Mouse (Mus musculus) forebrain, embryonic 10.5 days (tissue): Measurements from ENCODE around the gene Tbc1d9b. TPM values are rescaled to one million over a fixed set of nuclear protein-coding genes. Genes with fewer than 3 reads are reported as not detected.

ENCODE experiments used
- DNase-seq: peaks from one replicate; pipeline ENCODE4 v3.0.0-alpha.2; 2017; ENCODE audit warnings: low spot score; ENCODE audit errors: extremely low spot score
- H3K27ac ChIP-seq: fragments of 300-500 bp; sonication (generic); 2 replicates; pipeline ENCODE4 v1.5.1; 2016; ENCODE audit warnings: mild to moderate bottlenecking
- H3K27me3 ChIP-seq: fragments of 300-500 bp; sonication (generic); 2 replicates; pipeline ENCODE4 v1.6.1; 2016; ENCODE audit warnings: mild to moderate bottlenecking; ENCODE audit not compliant: poor library complexity, severe bottlenecking
- H3K36me3 ChIP-seq: fragments of 300-500 bp; sonication (generic); replicated peaks from 2 replicates; pipeline ENCODE4 v1.6.1; 2016; ENCODE audit warnings: mild to moderate bottlenecking, moderate library complexity
- H3K4me1 ChIP-seq: fragments of 300-500 bp; sonication (generic); 2 replicates; pipeline ENCODE4 v1.6.1; 2016
- H3K4me3 ChIP-seq: fragments of 300-500 bp; sonication (generic); 2 replicates; pipeline ENCODE4 v1.5.1; 2016; ENCODE audit warnings: mild to moderate bottlenecking, moderate library complexity
- H3K9me3 ChIP-seq: fragments of 300-500 bp; sonication (generic); 2 replicates; pipeline ENCODE4 v1.6.1; 2016; ENCODE audit warnings: mild to moderate bottlenecking, moderate library complexity
- WGBS: fragments of 180-500 bp; shearing (Covaris S2); methylation state at CpG from one replicate; pipeline ENCODE4 v1.1.7; 2016; 5-methylcytosine and 5-hydroxymethylcytosine counted together
- polyA plus RNA-seq: library from polyadenylated mRNA; unstranded; fragments of >200 nt; fragmentation: Nextera tagmentation; extraction: Ambion mirVana; gene quantifications from 2 replicates; pipeline ENCODE4 v1.2.1, GENCODE M21; 2016

Gene Tbc1d9b
- polyA plus RNA-seq, 1 experiment from 2014 or later: 32.5 TPM

GRCm38 (mm10) chr11:50192278-50192677 lies 61.1 kb downstream of the Tbc1d9b start:
- Histone ChIP-seq H3K4me3 (no peak overlapping the region), H3K4me1 (no peaks in the 10 kb centered on the region), H3K27ac (no peak overlapping the region), H3K9me3 (no peaks in the 10 kb centered on the region), H3K36me3 (peaks cover 34% of the 10 kb centered on the region), H3K27me3 (no peaks in the 10 kb centered on the region)
- WGBS: 97% methylated on average over 3 of the region's 3 CpGs
- no peak for DNase-seq

- Histone ChIP-seq H3K4me3 (no peak overlapping the region), H3K4me1 (no peaks in the 10 kb centered on the region), H3K27ac (no peak overlapping the region), H3K9me3 (no peaks in the 10 kb centered on the region), H3K36me3 (peaks cover 41% of the 10 kb centered on the region), H3K27me3 (no peaks in the 10 kb centered on the region)
- WGBS: 83% methylated on average over 7 of the region's 7 CpGs
- DNase-seq: no peak
Observed at GRCm38 (mm10) chr11:50194070-50194469, 62.9 kb downstream of the Tbc1d9b start.

- H3K36me3 ChIP-seq: peaks cover 48% of the 10 kb centered on the region
- 87% methylated on average over 4 of the region's 4 CpGs for WGBS
- no peak for DNase-seq
Observed at GRCm38 (mm10) chr11:50194793-50195192, 63.6 kb downstream of the Tbc1d9b start.

DNA sequence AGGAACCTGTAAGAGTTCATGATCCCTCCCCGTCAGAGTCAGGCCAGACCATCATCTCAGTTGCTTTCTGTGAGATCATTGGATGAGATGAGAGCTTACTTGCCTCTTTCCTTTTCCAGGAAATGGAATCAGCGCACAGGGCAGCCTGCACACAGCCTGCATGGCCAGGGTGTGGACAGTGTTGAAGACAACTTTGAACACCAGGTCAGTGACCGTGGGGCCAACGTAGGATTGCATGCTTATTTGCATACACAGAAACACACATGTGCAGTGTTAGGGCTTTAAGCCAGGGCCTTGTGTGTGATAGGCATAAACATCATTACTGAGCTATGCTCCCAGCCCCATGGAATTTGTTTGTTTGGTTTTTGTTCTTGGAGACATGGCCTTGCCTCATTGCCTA lies 66.3 kb downstream of the Tbc1d9b start:
- Histone ChIP-seq H3K4me1 (no peaks in the 10 kb centered on the region), H3K36me3 (peaks cover 75% of the 10 kb centered on the region)
- WGBS: 93% methylated on average over 4 of the region's 4 CpGs

More at GRCm38 (mm10) chr11:50194793-50195192, 63.6 kb downstream of the Tbc1d9b start:
- Histone ChIP-seq H3K9me3 (no peaks in the 10 kb centered on the region), H3K4me1 (no peaks in the 10 kb centered on the region), H3K4me3 (no peak overlapping the region), H3K27ac (no peak overlapping the region), H3K27me3 (no peaks in the 10 kb centered on the region)

GRCm38 (mm10) chr11:50198219-50198846 lies 67.1 kb downstream of the Tbc1d9b start:
- 71% methylated on average over 5 of the region's 5 CpGs for WGBS
- Histone ChIP-seq H3K4me1 (no peaks in the 10 kb centered on the region), H3K27ac (no peak overlapping the region), H3K27me3 (no peaks in the 10 kb centered on the region), H3K36me3 (peaks cover 83% of the 10 kb centered on the region), H3K9me3 (no peaks in the 10 kb centered on the region), H3K4me3 (no peak overlapping the region)
- no peak for DNase-seq

More for the DNA sequence above, 66.3 kb downstream of the Tbc1d9b start:
- H3K9me3 ChIP-seq: no peaks in the 10 kb centered on the region
- H3K27ac ChIP-seq: no peak overlapping the region
- no peak for DNase-seq
- H3K27me3 ChIP-seq: no peaks in the 10 kb centered on the region
- H3K4me3 ChIP-seq: no peak overlapping the region

DNA sequence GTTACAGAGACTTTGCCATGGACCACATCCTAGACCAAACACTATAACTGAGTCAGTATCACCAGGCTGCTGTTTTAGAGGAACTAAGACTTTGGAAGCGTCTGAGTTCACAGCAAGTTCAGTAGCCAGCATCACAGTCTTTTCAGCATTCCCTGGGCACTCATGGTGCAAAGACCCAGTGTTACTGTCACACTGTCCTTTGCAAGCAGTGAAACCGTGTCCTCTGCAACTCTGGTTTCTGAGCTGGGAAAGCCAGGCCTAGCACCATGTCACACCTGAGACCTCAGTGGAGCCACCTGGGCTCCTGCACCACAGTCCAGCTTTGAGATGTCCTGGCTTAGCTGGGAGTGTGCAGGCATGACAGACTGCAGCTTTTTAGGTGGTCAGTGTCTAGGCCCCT lies 67.7 kb downstream of the Tbc1d9b start:
- Histone ChIP-seq H3K9me3 (no peaks in the 10 kb centered on the region), H3K36me3 (peaks cover 88% of the 10 kb centered on the region), H3K4me3 (no peak overlapping the region), H3K27ac (no peak overlapping the region), H3K27me3 (no peaks in the 10 kb centered on the region), H3K4me1 (no peaks in the 10 kb centered on the region)
- no peak for DNase-seq
- WGBS: 95% methylated on average over 2 of the region's 2 CpGs

DNA sequence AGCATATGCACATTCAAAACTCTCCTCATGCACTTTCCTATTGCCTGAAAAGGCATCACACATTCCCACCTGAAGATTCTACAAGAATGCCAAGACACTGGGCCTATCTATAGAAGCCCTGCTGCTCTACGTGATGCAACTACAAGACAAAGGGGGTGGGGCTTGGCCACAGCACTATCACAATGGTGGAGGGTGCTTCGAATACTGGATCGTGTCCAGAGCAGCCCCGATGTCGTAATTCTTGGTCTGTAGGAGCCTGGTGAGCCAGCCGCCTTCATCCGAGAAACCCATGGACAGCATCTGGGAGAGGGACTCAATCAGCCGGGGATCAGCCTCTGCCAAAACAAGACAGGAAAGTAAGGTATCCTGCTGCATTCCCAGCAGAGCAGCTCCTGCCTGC lies 69.4 kb downstream of the Tbc1d9b start:
- H3K36me3 ChIP-seq: peaks cover 97% of the 10 kb centered on the region
- 94% methylated on average over 8 of the region's 8 CpGs for WGBS

DNA sequence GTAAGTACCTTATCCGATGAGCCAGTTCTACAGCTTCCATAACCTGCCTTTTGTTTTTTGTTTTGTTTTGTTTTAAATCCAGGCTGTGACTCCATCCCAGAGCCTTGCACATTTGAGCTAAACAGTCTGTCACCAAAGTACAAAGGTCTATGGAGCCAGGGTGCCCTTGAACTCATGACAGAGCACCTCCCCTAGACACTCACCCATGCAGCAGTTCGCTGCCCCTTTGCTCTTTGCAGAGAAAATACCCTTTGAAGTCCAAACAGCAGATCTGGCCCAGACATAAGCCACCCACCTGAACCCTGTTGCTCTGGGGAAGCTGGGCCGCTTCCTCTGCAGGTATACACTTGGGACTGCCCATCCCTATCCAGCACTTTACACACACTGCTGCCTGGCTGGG lies 70.4 kb downstream of the Tbc1d9b start:
- H3K9me3 ChIP-seq: no peaks in the 10 kb centered on the region
- H3K4me1 ChIP-seq: no peaks in the 10 kb centered on the region
- no peak for DNase-seq
- H3K4me3 ChIP-seq: no peak overlapping the region
- H3K36me3 ChIP-seq: peaks cover 98% of the 10 kb centered on the region
- WGBS: 89% methylated on average over 3 of the region's 3 CpGs
- no peak overlapping the region for H3K27ac ChIP-seq
- no peaks in the 10 kb centered on the region for H3K27me3 ChIP-seq

More for the DNA sequence above, 69.4 kb downstream of the Tbc1d9b start:
- Histone ChIP-seq H3K9me3 (no peaks in the 10 kb centered on the region), H3K4me3 (no peak overlapping the region), H3K4me1 (no peaks in the 10 kb centered on the region), H3K27ac (no peak overlapping the region), H3K27me3 (no peaks in the 10 kb centered on the region)
- no peak for DNase-seq

- H3K27ac ChIP-seq: no peak overlapping the region
- 93% methylated on average over 9 of the region's 9 CpGs for WGBS
- no peaks in the 10 kb centered on the region for H3K4me1 ChIP-seq
- H3K9me3 ChIP-seq: no peaks in the 10 kb centered on the region
- H3K4me3 ChIP-seq: no peak overlapping the region
- DNase-seq: no peak
- H3K27me3 ChIP-seq: no peaks in the 10 kb centered on the region
- H3K36me3 ChIP-seq: peaks cover 95% of the 10 kb centered on the region
Observed at GRCm38 (mm10) chr11:50203302-50203827, 72.2 kb downstream of the Tbc1d9b start.

DNA sequence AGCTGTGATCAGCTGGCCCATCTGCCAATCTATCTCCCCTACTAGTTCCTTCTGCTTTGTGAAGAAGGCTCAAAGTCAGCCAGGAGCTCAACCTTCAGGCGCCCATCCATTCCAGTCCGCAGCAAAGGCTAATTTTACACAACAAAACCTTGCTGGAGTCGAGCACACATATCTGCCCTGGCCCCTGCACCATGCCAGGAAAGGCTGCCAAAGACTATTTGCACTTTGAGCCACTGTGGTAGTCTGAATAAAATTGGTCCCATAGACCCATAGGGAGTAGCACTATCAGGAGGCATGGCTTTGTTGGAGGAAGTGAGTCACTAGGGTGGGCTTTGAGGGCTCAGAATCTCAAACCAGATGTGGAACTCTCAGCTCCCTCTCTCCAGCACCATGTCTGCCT lies 74.2 kb downstream of the Tbc1d9b start:
- H3K4me1 ChIP-seq: peaks cover 12% of the 10 kb centered on the region; the same call in 1 of the 2 replicates
- no peaks in the 10 kb centered on the region for H3K9me3 ChIP-seq
- 93% methylated on average over 3 of the region's 3 CpGs for WGBS
- no peak for DNase-seq
- no peak overlapping the region for H3K27ac ChIP-seq
- H3K27me3 ChIP-seq: no peaks in the 10 kb centered on the region
- H3K36me3 ChIP-seq: peaks cover 81% of the 10 kb centered on the region
- H3K4me3 ChIP-seq: no peak overlapping the region

DNA sequence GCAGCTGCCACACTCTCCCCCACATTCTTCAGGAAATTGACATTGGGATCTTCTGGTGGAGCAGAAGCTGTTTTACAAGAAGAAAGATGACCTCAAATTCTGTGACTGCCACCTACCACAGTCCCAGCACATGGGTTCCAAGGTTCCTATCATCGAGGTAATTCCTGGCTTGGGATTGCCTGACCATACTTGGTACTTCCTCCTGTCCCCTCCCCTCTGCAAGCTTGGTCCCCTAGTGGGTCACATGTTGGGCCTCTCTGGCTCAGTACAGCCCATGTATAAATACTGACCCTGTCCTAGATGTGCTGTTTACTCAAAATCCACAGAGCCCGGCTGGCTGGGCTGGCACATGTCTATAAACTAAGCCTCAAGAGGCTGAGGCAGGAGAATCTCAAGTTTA lies 74.8 kb downstream of the Tbc1d9b start:
- H3K36me3 ChIP-seq: peaks cover 75% of the 10 kb centered on the region
- no peaks in the 10 kb centered on the region for H3K9me3 ChIP-seq
- H3K27ac ChIP-seq: no peak overlapping the region
- H3K4me1 ChIP-seq: peaks cover 16% of the 10 kb centered on the region
- H3K27me3 ChIP-seq: no peaks in the 10 kb centered on the region
- 96% methylated on average over 2 of the region's 2 CpGs for WGBS
- no peak for DNase-seq
- H3K4me3 ChIP-seq: no peak overlapping the region

DNA sequence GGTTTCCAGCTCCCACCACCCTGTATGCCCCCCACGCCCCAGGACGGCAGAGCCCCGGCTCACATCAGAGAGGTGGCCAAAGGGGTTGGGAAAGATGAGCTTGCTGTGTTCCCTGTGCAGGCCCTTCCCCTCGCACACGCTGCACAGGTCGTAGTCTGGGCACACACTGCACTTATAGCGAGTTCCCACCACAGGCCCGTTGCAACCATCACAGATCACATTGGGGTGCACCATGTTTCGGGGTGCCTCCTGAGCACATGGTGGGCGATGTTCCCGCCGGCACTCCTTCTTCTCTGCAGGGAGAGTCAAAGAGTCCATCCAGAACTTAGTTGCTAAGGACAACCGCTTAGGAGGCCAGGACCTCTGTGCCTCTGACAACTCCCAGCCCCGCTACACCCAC lies 76.1 kb downstream of the Tbc1d9b start:
- H3K27me3 ChIP-seq: no peaks in the 10 kb centered on the region
- peaks cover 62% of the 10 kb centered on the region for H3K36me3 ChIP-seq
- DNase-seq: no peak
- H3K9me3 ChIP-seq: no peaks in the 10 kb centered on the region
- no peak overlapping the region for H3K4me3 ChIP-seq
- peaks cover 20% of the 10 kb centered on the region for H3K4me1 ChIP-seq
- H3K27ac ChIP-seq: no peak overlapping the region
- WGBS: 95% methylated on average over 14 of the region's 14 CpGs

DNA sequence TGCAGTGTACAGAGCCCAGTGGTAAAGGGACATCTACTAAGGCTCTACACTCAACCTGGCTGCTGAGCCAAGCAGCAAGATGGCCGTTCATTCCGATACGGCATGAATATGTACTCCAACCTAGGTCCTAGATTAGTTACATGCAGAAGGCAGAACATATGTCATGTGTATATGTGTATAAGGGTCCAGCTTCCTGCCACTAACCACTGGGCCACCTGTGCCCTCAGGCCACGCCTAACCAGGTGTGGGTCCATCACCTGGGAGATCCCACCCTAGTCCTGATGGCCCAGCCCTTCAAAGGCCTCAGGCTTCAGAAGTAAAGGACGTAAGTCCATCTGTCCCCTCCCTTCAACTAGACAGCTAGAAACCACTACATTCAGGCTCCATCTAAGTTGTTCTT lies 76.8 kb downstream of the Tbc1d9b start:
- peaks cover 25% of the 10 kb centered on the region for H3K4me1 ChIP-seq
- H3K27me3 ChIP-seq: no peaks in the 10 kb centered on the region
- WGBS: 93% methylated on average over 5 of the region's 5 CpGs
- no peaks in the 10 kb centered on the region for H3K9me3 ChIP-seq
- no peak overlapping the region for H3K4me3 ChIP-seq
- no peak for DNase-seq
- H3K27ac ChIP-seq: no peak overlapping the region
- H3K36me3 ChIP-seq: peaks cover 55% of the 10 kb centered on the region
